8 mouse cellular contexts compared by ENCODE assay signal in the genomic region with DNA sequence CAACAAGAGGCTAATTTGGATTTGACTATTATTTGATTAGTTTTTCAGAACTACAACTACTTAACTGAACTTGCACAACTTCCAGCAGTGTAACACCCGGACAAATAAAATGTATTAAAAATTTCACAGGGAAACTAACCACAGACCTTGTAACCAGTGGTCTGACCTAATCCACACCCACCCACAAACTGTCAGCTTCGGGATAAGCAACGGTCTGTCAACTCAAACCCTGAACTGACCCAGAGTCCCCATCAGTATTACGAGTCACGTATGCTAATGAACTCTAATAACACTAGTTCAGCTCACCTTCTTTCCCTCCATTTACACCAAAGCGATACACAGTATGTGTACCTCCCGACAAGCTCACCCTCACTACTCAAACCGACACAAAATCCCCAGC. TPM values are rescaled to one million over a fixed set of nuclear protein-coding genes. Genes with fewer than 3 reads are reported as not detected.
DNase-seq lines count a peak whose midpoint lies in the region; ATAC-seq and TF ChIP-seq lines count a peak whose summit lies in the region.

No protein-coding gene starts in this region.

- peak overlapping the region; percentile 90 for H3K9ac ChIP-seq in CH12.LX (ENCODE audit: insufficient read depth, low read depth)
- H3K9ac ChIP-seq in forebrain, embryonic 14.5 days (ENCODE audit: low read length), result peak overlapping the region; percentile 91
- H3K9ac ChIP-seq in liver, embryonic 14.5 days (replicated peaks), result peak overlapping the region; percentile 90

- H3K4me1 ChIP-seq in CH12.LX (ENCODE audit: control insufficient read depth in 1 of 2, insufficient read depth in 2 of 2), result peaks cover 2 to 47% of the 10 kb centered on the region in 2 experiments; a peak in 3 of 4 replicates
- H3K4me1 ChIP-seq in forebrain, embryonic 14.5 days (ENCODE audit: control insufficient read depth, insufficient read depth, low read length), result peaks cover 17% of the 10 kb centered on the region
- H3K4me1 ChIP-seq in liver, embryonic 14.5 days (replicated peaks; ENCODE audit: control insufficient read depth in 2 of 2, insufficient read depth in 2 of 2, low read length in 1 of 2), result peaks cover 10 to 16% of the 10 kb centered on the region in 2 experiments

- H3K9me3 ChIP-seq in CH12.LX (replicated peaks; ENCODE audit: low read length), result no peaks in the 10 kb centered on the region
- no peaks in the 10 kb centered on the region for H3K9me3 ChIP-seq in forebrain, embryonic 14.5 days (replicated peaks; ENCODE audit: control insufficient read depth, low read length)
- no peaks in the 10 kb centered on the region for H3K9me3 ChIP-seq in liver, embryonic 14.5 days (ENCODE audit: control insufficient read depth, low read length)

- no peak for TF ChIP-seq CTCF in gastrocnemius, adult 2 months (IDR thresholded peaks at IDR 0.05)
- no peak for TF ChIP-seq CTCF in CH12.LX (conservative IDR thresholded peaks at IDR 0.05 in 1 of 2, IDR thresholded peaks at IDR 0.05 in 1 of 2; ENCODE audit: low read depth in 2 of 2, low read length in 2 of 2)
- TF ChIP-seq CTCF in liver, embryonic 14.5 days (IDR thresholded peaks at IDR 0.05; ENCODE audit: low read depth), result no peak

- H3K36me3 ChIP-seq in CH12.LX (replicated peaks in 1 of 2; ENCODE audit: control insufficient read depth in 1 of 2, insufficient read depth in 1 of 2, low read length in 1 of 2), result peaks cover 19 to 54% of the 10 kb centered on the region in 2 experiments
- H3K36me3 ChIP-seq in forebrain, embryonic 14.5 days (ENCODE audit: control insufficient read depth, insufficient read depth, low read length), result peaks cover 35% of the 10 kb centered on the region
- peaks cover 36% of the 10 kb centered on the region for H3K36me3 ChIP-seq in liver, embryonic 14.5 days (replicated peaks; ENCODE audit: control insufficient read depth, insufficient read depth, low read depth)

- dilution Hi-C loops in CH12.LX (cut with MboI; ENCODE audit: extremely low pct_ligation_motif_present, extremely low pct_unique_long_range_greater_than_20kb, low sequenced_read_pairs), result no loop called here

- H3K27ac ChIP-seq in gastrocnemius, adult 2 months, result peak overlapping the region; percentile 98
- peak overlapping the region; percentile 57; the same call in 1 of the 2 replicates for H3K27ac ChIP-seq in CH12.LX (ENCODE audit: insufficient read depth, low read depth)
- 0 out of 2 replicates have a peak overlapping the region, but pooled peaks have one; percentile 41 for H3K27ac ChIP-seq in forebrain, embryonic 14.5 days (ENCODE audit: low read depth, low read length)
- peak overlapping the region; percentile 89 for H3K27ac ChIP-seq in liver, embryonic 14.5 days

- TF ChIP-seq RAD21 in CH12.LX (IDR thresholded peaks at IDR 0.05; ENCODE audit: low read depth, low read length), result no peak

- WGBS in forebrain, embryonic 14.5 days, result 15% methylated on average over 8 of the region's 8 CpGs
- 1% methylated on average over 8 of the region's 8 CpGs for WGBS in liver, embryonic 14.5 days (ENCODE audit: insufficient replicate concordance)

- no peak for DNase-seq in gastrocnemius, adult 2 months
- DNase-seq in gastrocnemius, postnatal 36 days, result no peak
- DNase-seq in CH12.LX (ENCODE audit: extremely low read depth), result peak; percentile 39
- DNase-seq in forebrain, embryonic 14.5 days (ENCODE audit: low spot score), result no peak
- no peak for DNase-seq in liver, embryonic 14.5 days (ENCODE audit: low read depth in 3 of 3, low spot score in 3 of 3)
- DNase-seq in urinary bladder, postnatal 36 days (ENCODE audit: low spot score in 2 of 2), result no peak
- DNase-seq in frontal cortex, postnatal 25 days (ENCODE audit: low spot score in 2 of 2), result no peak
- DNase-seq in embryo, embryonic 11 days, result no peak

- peak overlapping the region; percentile 98 for H3K4me2 ChIP-seq in CH12.LX (ENCODE audit: insufficient read depth, low read depth, poor library complexity, severe bottlenecking)
- H3K4me2 ChIP-seq in forebrain, embryonic 14.5 days (ENCODE audit: low read length), result peak overlapping the region; percentile 80
- H3K4me2 ChIP-seq in liver, embryonic 14.5 days (ENCODE audit: low read depth), result peak overlapping the region; percentile 96

- in situ Hi-C loops in CH12.LX (cut with MboI; ENCODE audit: low pct_ligation_motif_present, low pct_unique_long_range_greater_than_20kb, low sequenced_read_pairs), result no loop called here

- no peak for TF ChIP-seq POLR2A in CH12.LX (IDR thresholded peaks at IDR 0.05; ENCODE audit: low read depth, low read length)

- no peaks in the 10 kb centered on the region for H3K27me3 ChIP-seq in CH12.LX (replicated peaks)
- H3K27me3 ChIP-seq in forebrain, embryonic 14.5 days (replicated peaks; ENCODE audit: control insufficient read depth, insufficient read depth, low read length), result no peaks in the 10 kb centered on the region
- H3K27me3 ChIP-seq in liver, embryonic 14.5 days (ENCODE audit: control insufficient read depth, insufficient read depth, low read length), result no peaks in the 10 kb centered on the region

- intact Hi-C loops in gastrocnemius, adult 2 months (cut with DNase I), result loop anchor here (5.0 kb wide), 1 partner anchor 33 kb away; no protein-coding TSS in a partner anchor
- intact Hi-C loops in gastrocnemius, postnatal 36 days (cut with DNase I), result loop anchor here (5.0 kb wide), 1 partner anchor 33 kb away; no protein-coding TSS in a partner anchor

- no peak for ATAC-seq in forebrain, embryonic 14.5 days
- peak; percentile 6; the same call in 1 of the 2 replicates for ATAC-seq in liver, embryonic 14.5 days (ENCODE audit: insufficient read depth)

- peak overlapping the region; percentile 70 for H3K4me3 ChIP-seq in gastrocnemius, adult 2 months
- H3K4me3 ChIP-seq in CH12.LX (replicated peaks in 1 of 3; ENCODE audit: low read depth in 2 of 3, low read length in 2 of 3, poor library complexity in 1 of 3), result peak overlapping the region; percentile 70 to 81 (median 72)
- H3K4me3 ChIP-seq in forebrain, embryonic 14.5 days (ENCODE audit: low read depth, low read length), result peak overlapping the region; percentile 78
- peak overlapping the region; percentile 67 to 85 for H3K4me3 ChIP-seq in liver, embryonic 14.5 days (ENCODE audit: insufficient read depth in 1 of 2, low read depth in 2 of 2, low read length in 2 of 2)

- no peak for TF ChIP-seq EP300 in CH12.LX (IDR thresholded peaks at IDR 0.05; ENCODE audit: low read length)
- no peak for TF ChIP-seq EP300 in liver, embryonic 14.5 days (IDR thresholded peaks at IDR 0.05; ENCODE audit: low read depth)

- H3K79me2 ChIP-seq in CH12.LX (replicated peaks; ENCODE audit: control insufficient read depth, extremely low read depth, insufficient read depth, poor library complexity, severe bottlenecking), result peaks cover 61% of the 10 kb centered on the region

TF ChIP-seq in CH12.LX, 34 proteins besides CTCF, POLR2A, EP300 and RAD21 (continues in another document):
- TF ChIP-seq JUND (conservative IDR thresholded peaks at IDR 0.05; ENCODE audit: low read depth, low read length) (no peak), USF2 (conservative IDR thresholded peaks at IDR 0.05; ENCODE audit: low read depth, low read length) (no peak), JUN (IDR thresholded peaks at IDR 0.05; ENCODE audit: insufficient read depth, low read depth, low read length) (no peak)

RNA-seq across cellular contexts. Expression of a gene that starts 0.5 kb away (rescaled TPM):
- total RNA-seq in gastrocnemius, adult 2 months (2021), result 10 to 100 TPM in 1 of 2 experiments, 1 to 10 TPM in 1; 7.0 to 11.0 TPM
- 10 to 100 TPM in 1 of 2 experiments, 1 to 10 TPM in 1; 7.4 to 11.3 TPM for total RNA-seq in gastrocnemius, postnatal 36 days (2021)
- total RNA-seq in CH12.LX (2012; rRNA removed) (33.1 and 37.4 TPM in 2 replicates), CH12.LX (2014; rRNA removed) (56.0 and 59.1 TPM in 2 replicates)
- polyA plus RNA-seq in CH12.LX (2012; ENCODE audit: insufficient read length, low read depth), result 60.7 and 63.3 TPM in 2 replicates
- polyA plus RNA-seq in forebrain, embryonic 14.5 days (2014; fragmentation: Nextera tagmentation; extraction: Ambion mirVana), result 89.3 and 91.5 TPM in 2 replicates
- polyA plus RNA-seq in liver, embryonic 14.5 days (2012; rRNA removed), result 29.6 and 33.6 TPM in 2 replicates
- polyA plus RNA-seq in liver, embryonic 14.5 days (2014; fragmentation: Nextera tagmentation; extraction: Ambion mirVana), result 39.9 and 42.8 TPM in 2 replicates

RNA-seq across cellular contexts. Expression of a gene that starts 1.3 kb away (rescaled TPM):
- 10 to 100 TPM; 75.5 to 81.7 TPM for total RNA-seq in gastrocnemius, adult 2 months (2021)
- 10 to 100 TPM; 63.7 to 64.2 TPM for total RNA-seq in gastrocnemius, postnatal 36 days (2021)
- 118 and 148 TPM in 2 replicates for total RNA-seq in CH12.LX (2012; rRNA removed)
- total RNA-seq in CH12.LX (2014; rRNA removed), result 74.0 and 85.6 TPM in 2 replicates
- 324 and 364 TPM in 2 replicates for polyA plus RNA-seq in CH12.LX (2012; ENCODE audit: insufficient read length, low read depth)
- 121 and 140 TPM in 2 replicates for polyA plus RNA-seq in forebrain, embryonic 14.5 days (2014; fragmentation: Nextera tagmentation; extraction: Ambion mirVana)
- 43.5 and 64.5 TPM in 2 replicates for polyA plus RNA-seq in liver, embryonic 14.5 days (2012; rRNA removed)
- 43.2 and 47.9 TPM in 2 replicates for polyA plus RNA-seq in liver, embryonic 14.5 days (2014; fragmentation: Nextera tagmentation; extraction: Ambion mirVana)

RNA-seq across cellular contexts. Expression of a gene that starts 13.2 kb away (rescaled TPM):
- total RNA-seq in gastrocnemius, adult 2 months (2021), result not detected
- not detected for total RNA-seq in gastrocnemius, postnatal 36 days (2021)
- total RNA-seq in CH12.LX (2012; rRNA removed) (not detected in 2 replicates), CH12.LX (2014; rRNA removed) (not detected in 2 replicates)
- polyA plus RNA-seq in CH12.LX (2012; ENCODE audit: insufficient read length, low read depth), result not detected in 2 replicates
- 0.14 and 0.15 TPM in 2 replicates for polyA plus RNA-seq in forebrain, embryonic 14.5 days (2014; fragmentation: Nextera tagmentation; extraction: Ambion mirVana)
- 0.01 and 0.03 TPM in 2 replicates for polyA plus RNA-seq in liver, embryonic 14.5 days (2012; rRNA removed)
- 0.06 TPM in 1 of 2 replicates, not detected in the other for polyA plus RNA-seq in liver, embryonic 14.5 days (2014; fragmentation: Nextera tagmentation; extraction: Ambion mirVana)

RNA-seq across cellular contexts. Expression of a gene that starts 26.5 kb away (rescaled TPM):
- not detected for total RNA-seq in gastrocnemius, adult 2 months (2021)
- not detected for total RNA-seq in gastrocnemius, postnatal 36 days (2021)
- total RNA-seq in CH12.LX (2012; rRNA removed) (0.34 TPM in 1 of 2 replicates, not detected in the other), CH12.LX (2014; rRNA removed) (not detected in 2 replicates)
- polyA plus RNA-seq in CH12.LX (2012; ENCODE audit: insufficient read length, low read depth), result 0.46 TPM in 1 of 2 replicates, not detected in the other
- not detected in 2 replicates for polyA plus RNA-seq in forebrain, embryonic 14.5 days (2014; fragmentation: Nextera tagmentation; extraction: Ambion mirVana)
- 5.4 and 6.3 TPM in 2 replicates for polyA plus RNA-seq in liver, embryonic 14.5 days (2012; rRNA removed)
- polyA plus RNA-seq in liver, embryonic 14.5 days (2014; fragmentation: Nextera tagmentation; extraction: Ambion mirVana), result 4.3 and 5.1 TPM in 2 replicates

RNA-seq across cellular contexts. Expression of a gene that starts 44.3 kb away (rescaled TPM):
- total RNA-seq in gastrocnemius, adult 2 months (2021), result under 1 TPM; 0.46 to 0.53 TPM
- total RNA-seq in gastrocnemius, postnatal 36 days (2021), result under 1 TPM; 0.36 to 0.59 TPM
- 1.5 and 1.6 TPM in 2 replicates for total RNA-seq in CH12.LX (2012; rRNA removed)
- total RNA-seq in CH12.LX (2014; rRNA removed), result 1.0 and 1.2 TPM in 2 replicates
- 4.9 and 5.4 TPM in 2 replicates for polyA plus RNA-seq in CH12.LX (2012; ENCODE audit: insufficient read length, low read depth)
- polyA plus RNA-seq in forebrain, embryonic 14.5 days (2014; fragmentation: Nextera tagmentation; extraction: Ambion mirVana), result 4.8 and 5.7 TPM in 2 replicates
- polyA plus RNA-seq in liver, embryonic 14.5 days (2012; rRNA removed), result 1.4 and 1.6 TPM in 2 replicates
- polyA plus RNA-seq in liver, embryonic 14.5 days (2014; fragmentation: Nextera tagmentation; extraction: Ambion mirVana), result 0.08 and 0.13 TPM in 2 replicates

Comparison
In these comparisons a context has a peak if more than half of its experiments do, and no peak if none do; other contexts are left out.
1. H3K27ac ChIP-seq: peak in every context shown above with its lines; median percentile 98 in gastrocnemius, adult 2 months; 89 in liver, embryonic 14.5 days; 57 in CH12.LX; 41 in forebrain, embryonic 14.5 days.